ENCODE assay signal across 13 mouse cellular contexts in the genomic region with DNA sequence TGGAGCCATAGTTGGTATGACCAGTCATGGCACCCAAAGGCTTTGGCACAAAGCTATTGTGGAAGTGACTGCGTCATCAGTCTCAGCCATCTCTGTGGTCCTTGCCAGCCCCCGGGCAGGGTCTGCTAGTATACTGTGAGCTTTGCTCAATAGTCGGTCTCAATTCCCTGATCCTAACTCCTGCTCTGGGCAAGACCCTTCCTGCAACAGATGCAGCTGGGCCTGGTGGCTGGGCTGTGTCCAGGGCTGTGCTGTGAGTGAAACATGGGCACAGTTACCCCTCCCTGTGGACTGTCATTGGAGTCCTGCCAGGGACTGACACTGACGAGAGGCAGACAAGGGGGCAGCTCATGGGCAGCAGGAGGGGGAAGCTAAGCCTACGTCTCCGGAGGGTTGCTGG. TPM values are rescaled to one million over a fixed set of nuclear protein-coding genes. Genes with fewer than 3 reads are reported as not detected.
DNase-seq lines count a peak whose midpoint lies in the region; ATAC-seq lines count a peak whose summit lies in the region.
"Had no signal": no experiment of that assay in that cellular context is flagged by ENCODE, and none has a peak within 500 bp of the region (broad histone marks: within the 10 kb centered on the region; RNA-seq: fewer than 3 reads in every experiment).

No protein-coding gene starts in this region.

- no peak for DNase-seq in forebrain, embryonic 14.5 days (ENCODE audit: low spot score)
- DNase-seq in MN1 (ENCODE audit: low spot score), result peak; percentile 86
- peak; percentile 82 to 85 for DNase-seq in cerebellum, postnatal 25 days
- DNase-seq in B cell, adult 2 months, result no peak
- no peak for DNase-seq in urinary bladder, postnatal 14 days (ENCODE audit: low spot score)
- no peak for DNase-seq in thymus, postnatal 0 days (ENCODE audit: low spot score)
- DNase-seq: adrenal gland, postnatal 25 days; kidney, adult 2 months; layer of hippocampus, postnatal 36 days had no signal

- H3K9ac ChIP-seq in forebrain, embryonic 14.5 days (ENCODE audit: low read length), result no peak overlapping the region
- H3K9ac ChIP-seq in forebrain, embryonic 13.5 days, result no peak overlapping the region
- H3K9ac ChIP-seq in hindbrain, embryonic 16.5 days (ENCODE audit: low read depth, low read length), result peak overlapping the region; percentile 25; the same call in 1 of the 2 replicates
- H3K9ac ChIP-seq: embryonic facial prominence, embryonic 13.5 days had no signal

- no peak overlapping the region for H3K27ac ChIP-seq in forebrain, embryonic 14.5 days (ENCODE audit: low read depth, low read length)
- H3K27ac ChIP-seq in forebrain, embryonic 13.5 days, result no peak overlapping the region
- H3K27ac ChIP-seq in hindbrain, embryonic 16.5 days (ENCODE audit: low read depth, low read length), result peak overlapping the region; percentile 61; the same call in 1 of the 2 replicates
- H3K27ac ChIP-seq: embryonic facial prominence, embryonic 13.5 days had no signal

- H3K4me1 ChIP-seq in forebrain, embryonic 14.5 days (ENCODE audit: control insufficient read depth, insufficient read depth, low read length), result no peaks in the 10 kb centered on the region
- H3K4me1 ChIP-seq in forebrain, embryonic 13.5 days, result peaks cover 19% of the 10 kb centered on the region
- H3K4me1 ChIP-seq in hindbrain, embryonic 16.5 days (ENCODE audit: control insufficient read depth, insufficient read depth, low read depth, low read length), result peaks cover 37% of the 10 kb centered on the region

- H3K9me3 ChIP-seq in forebrain, embryonic 14.5 days (replicated peaks; ENCODE audit: control insufficient read depth, low read length), result no peaks in the 10 kb centered on the region
- no peaks in the 10 kb centered on the region for H3K9me3 ChIP-seq in forebrain, embryonic 13.5 days (replicated peaks)
- H3K9me3 ChIP-seq in hindbrain, embryonic 16.5 days (ENCODE audit: control insufficient read depth, low read length), result no peaks in the 10 kb centered on the region
- H3K9me3 ChIP-seq: embryonic facial prominence, embryonic 13.5 days had no signal

- ATAC-seq in forebrain, embryonic 14.5 days, result peak; percentile 50; the same call in 1 of the 2 replicates
- no peak for ATAC-seq in forebrain, embryonic 13.5 days
- ATAC-seq in hindbrain, embryonic 16.5 days, result peak; percentile 77

- WGBS in forebrain, embryonic 14.5 days, result 53% methylated on average over 6 of the region's 6 CpGs
- WGBS in forebrain, embryonic 13.5 days, result 51% methylated on average over 6 of the region's 6 CpGs
- WGBS in hindbrain, embryonic 16.5 days, result 30% methylated on average over 6 of the region's 6 CpGs

- peaks cover 43% of the 10 kb centered on the region for H3K27me3 ChIP-seq in forebrain, embryonic 14.5 days (replicated peaks; ENCODE audit: control insufficient read depth, insufficient read depth, low read length)
- peaks cover 61% of the 10 kb centered on the region for H3K27me3 ChIP-seq in forebrain, embryonic 13.5 days
- H3K27me3 ChIP-seq in hindbrain, embryonic 16.5 days (replicated peaks; ENCODE audit: control insufficient read depth, insufficient read depth, low read length), result peaks cover 20% of the 10 kb centered on the region

- no peak overlapping the region for H3K4me3 ChIP-seq in forebrain, embryonic 14.5 days (ENCODE audit: low read depth, low read length)
- no peak overlapping the region for H3K4me3 ChIP-seq in forebrain, embryonic 13.5 days
- no peak overlapping the region for H3K4me3 ChIP-seq in hindbrain, embryonic 16.5 days (ENCODE audit: low read length)
- H3K4me3 ChIP-seq: embryonic facial prominence, embryonic 13.5 days had no signal

- H3K36me3 ChIP-seq in forebrain, embryonic 14.5 days (ENCODE audit: control insufficient read depth, insufficient read depth, low read length), result no peaks in the 10 kb centered on the region
- H3K36me3 ChIP-seq in forebrain, embryonic 13.5 days (ENCODE audit: poor library complexity, severe bottlenecking), result no peaks in the 10 kb centered on the region
- H3K36me3 ChIP-seq in hindbrain, embryonic 16.5 days (ENCODE audit: control insufficient read depth, insufficient read depth, low read length), result no peaks in the 10 kb centered on the region
- H3K36me3 ChIP-seq: embryonic facial prominence, embryonic 13.5 days had no signal

- no peak overlapping the region for H3K4me2 ChIP-seq in forebrain, embryonic 14.5 days (ENCODE audit: low read length)
- no peak overlapping the region for H3K4me2 ChIP-seq in forebrain, embryonic 13.5 days
- H3K4me2 ChIP-seq in hindbrain, embryonic 16.5 days (ENCODE audit: low read length), result peak overlapping the region; percentile 25; the same call in 1 of the 2 replicates
- H3K4me2 ChIP-seq: embryonic facial prominence, embryonic 13.5 days had no signal

RNA-seq across cellular contexts. Expression of a gene that starts 2.6 kb away (rescaled TPM):
- polyA plus RNA-seq in forebrain, embryonic 14.5 days (2014; fragmentation: Nextera tagmentation; extraction: Ambion mirVana), result 1.0 and 1.4 TPM in 2 replicates
- polyA plus RNA-seq in forebrain, embryonic 13.5 days (2015; fragmentation: Nextera tagmentation; extraction: Ambion mirVana), result 0.28 and 0.39 TPM in 2 replicates
- polyA plus RNA-seq in hindbrain, embryonic 16.5 days (2015; fragmentation: Nextera tagmentation; extraction: Ambion mirVana), result 4.2 and 4.3 TPM in 2 replicates
- polyA plus RNA-seq in thymus, postnatal 0 days (2015; fragmentation: Nextera tagmentation; extraction: Ambion mirVana), result 0.05 and 0.10 TPM in 2 replicates
- polyA plus RNA-seq: liver, adult 2 months had no signal

Comparison
In these comparisons a context has a peak if more than half of its experiments do, and no peak if none do; other contexts are left out.
1. DNase-seq: peak in MN1 (single experiment) and cerebellum, postnatal 25 days (2 of 2); none in forebrain, embryonic 14.5 days (single experiment), B cell, adult 2 months (0 of 2), urinary bladder, postnatal 14 days (single experiment) and thymus, postnatal 0 days (single experiment).